Mouse (Mus musculus) liver, embryonic 15.5 days (tissue): Measurements from ENCODE around the gene Pde6b. TPM values are rescaled to one million over a fixed set of nuclear protein-coding genes. Genes with fewer than 3 reads are reported as not detected.

Experiments
- ATAC-seq: fragments of 200-750 bp; cut with Nextera tagmentation; 2 replicates; pipeline ENCODE4 v1.8.0; 2017; ENCODE audit warnings: moderate number of reproducible peaks, mild to moderate bottlenecking, moderate library complexity; ENCODE audit not compliant: insufficient read depth
- H3K27ac ChIP-seq: fragments of 300-500 bp; sonication (generic); replicated peaks from 2 replicates; pipeline ENCODE4 v1.5.1; 2015; ENCODE audit warnings: mild to moderate bottlenecking, inconsistent platforms
- H3K27me3 ChIP-seq: fragments of 300-500 bp; sonication (generic); 2 replicates; pipeline ENCODE4 v1.6.1; 2015; ENCODE audit warnings: mild to moderate bottlenecking, inconsistent platforms
- H3K36me3 ChIP-seq: fragments of 300-500 bp; sonication (generic); replicated peaks from 2 replicates; pipeline ENCODE4 v1.6.1; 2015; ENCODE audit warnings: moderate library complexity, mild to moderate bottlenecking, inconsistent platforms
- H3K4me1 ChIP-seq: fragments of 300-500 bp; sonication (generic); replicated peaks from 2 replicates; pipeline ENCODE4 v1.6.1; 2015; ENCODE audit warnings: inconsistent platforms
- H3K4me2 ChIP-seq: fragments of 300-500 bp; sonication (generic); 2 replicates; pipeline ENCODE4 v1.6.1; 2015; ENCODE audit warnings: moderate library complexity, mild to moderate bottlenecking, inconsistent platforms
- H3K4me3 ChIP-seq: fragments of 300-500 bp; sonication (generic); replicated peaks from 2 replicates; pipeline ENCODE4 v1.5.1; 2015; ENCODE audit warnings: mild to moderate bottlenecking, inconsistent platforms
- H3K9ac ChIP-seq: fragments of 300-500 bp; sonication (generic); 2 replicates; pipeline ENCODE4 v1.6.1; 2015; ENCODE audit warnings: moderate library complexity, mild to moderate bottlenecking, inconsistent platforms
- H3K9me3 ChIP-seq: fragments of 300-500 bp; sonication (generic); replicated peaks from 2 replicates; pipeline ENCODE4 v1.6.1; 2016; ENCODE audit warnings: inconsistent platforms
- WGBS: fragments of 180-500 bp; shearing (Covaris S2); methylation state at CpG from one replicate; pipeline ENCODE4 v1.1.7; 2015; ENCODE audit warnings: mixed read lengths; ENCODE audit not compliant: insufficient replicate concordance; 5-methylcytosine and 5-hydroxymethylcytosine counted together
- polyA plus RNA-seq: library from polyadenylated mRNA; unstranded; fragments of >200 nt; fragmentation: Nextera tagmentation; extraction: Ambion mirVana; gene quantifications from 2 replicates; pipeline ENCODE4 v1.2.1, GENCODE M21; 2015

The Pde6b gene
- polyA plus RNA-seq, result 0.12 TPM in 1 of 2 replicates, not detected in the other

GRCm38 (mm10) chr5:108388201-108388600 is at the start of gene Pde6b:
Gene Pde6b, plus strand, starts transcription at chr5:108388391.
- Histone ChIP-seq H3K4me1 (no peaks in the 10 kb centered on the region), H3K9me3 (no peaks in the 10 kb centered on the region), H3K27ac (no peak within 1 kb of the TSS), H3K27me3 (no peaks in the 10 kb centered on the region), H3K4me3 (no peak within 1 kb of the TSS), H3K36me3 (no peaks in the 10 kb centered on the region), H3K9ac (no peak within 1 kb of the TSS), H3K4me2 (no peak within 1 kb of the TSS)
- no peak for ATAC-seq
- WGBS, result 55% methylated on average over 7 of the region's 7 CpGs

- Histone ChIP-seq H3K9ac (no peak overlapping the region), H3K4me2 (no peak overlapping the region), H3K36me3 (peaks cover 21% of the 10 kb centered on the region), H3K4me1 (peaks cover 13% of the 10 kb centered on the region; the same call in 1 of the 2 replicates), H3K9me3 (no peaks in the 10 kb centered on the region), H3K27me3 (no peaks in the 10 kb centered on the region), H3K27ac (no peak overlapping the region), H3K4me3 (no peak overlapping the region)
- no peak for ATAC-seq
- WGBS, result 79% methylated on average over 4 of the region's 4 CpGs
These were observed 44.5 kb upstream of the Pde6b start for GRCm38 (mm10) chr5:108343680-108344170.

- H3K36me3 ChIP-seq, result peaks cover 16% of the 10 kb centered on the region
- no peak overlapping the region for H3K27ac ChIP-seq
- no peak overlapping the region for H3K9ac ChIP-seq
These were observed 42.7 kb upstream of the Pde6b start for GRCm38 (mm10) chr5:108345313-108346071.

GRCm38 (mm10) chr5:108347843-108348242 is 40.3 kb upstream of the Pde6b start:
- peaks cover 18% of the 10 kb centered on the region for H3K36me3 ChIP-seq
- peaks cover 13% of the 10 kb centered on the region; the same call in 1 of the 2 replicates for H3K4me1 ChIP-seq
- H3K27me3 ChIP-seq, result no peaks in the 10 kb centered on the region
- no peak overlapping the region for H3K4me3 ChIP-seq
- H3K9me3 ChIP-seq, result no peaks in the 10 kb centered on the region
- WGBS, result 64% methylated on average over 6 of the region's 6 CpGs
- H3K4me2 ChIP-seq, result no peak overlapping the region
- no peak overlapping the region for H3K9ac ChIP-seq
- no peak for ATAC-seq
- H3K27ac ChIP-seq, result no peak overlapping the region

More at GRCm38 (mm10) chr5:108345313-108346071, 42.7 kb upstream of the Pde6b start:
- WGBS, result 28% methylated on average over 10 of the region's 10 CpGs
- Histone ChIP-seq H3K9me3 (no peaks in the 10 kb centered on the region), H3K27me3 (no peaks in the 10 kb centered on the region), H3K4me3 (no peak overlapping the region), H3K4me1 (peaks cover 13% of the 10 kb centered on the region; the same call in 1 of the 2 replicates), H3K4me2 (no peak overlapping the region)
- peak; percentile 49 for ATAC-seq

GRCm38 (mm10) chr5:108349511-108350148 is 38.6 kb upstream of the Pde6b start:
- Histone ChIP-seq H3K9me3 (no peaks in the 10 kb centered on the region), H3K4me2 (no peak overlapping the region), H3K4me1 (peaks cover 11% of the 10 kb centered on the region; the same call in 1 of the 2 replicates), H3K9ac (no peak overlapping the region), H3K36me3 (peaks cover 18% of the 10 kb centered on the region), H3K27ac (no peak overlapping the region), H3K4me3 (no peak overlapping the region), H3K27me3 (no peaks in the 10 kb centered on the region)
- ATAC-seq, result no peak
- 79% methylated on average over 9 of the region's 9 CpGs for WGBS

GRCm38 (mm10) chr5:108354056-108354455 is 34.1 kb upstream of the Pde6b start:
- Histone ChIP-seq H3K9ac (no peak overlapping the region), H3K4me3 (no peak overlapping the region), H3K27me3 (no peaks in the 10 kb centered on the region), H3K36me3 (peaks cover 7% of the 10 kb centered on the region; the same call in 1 of the 2 replicates), H3K9me3 (no peaks in the 10 kb centered on the region), H3K27ac (no peak overlapping the region), H3K4me1 (no peaks in the 10 kb centered on the region), H3K4me2 (no peak overlapping the region)
- ATAC-seq, result no peak
- WGBS, result 49% methylated on average over 2 of the region's 2 CpGs

- Histone ChIP-seq H3K27me3 (peaks cover 5% of the 10 kb centered on the region; the same call in 1 of the 2 replicates), H3K27ac (no peak overlapping the region), H3K4me2 (no peak overlapping the region), H3K9ac (no peak overlapping the region), H3K4me3 (no peak overlapping the region), H3K36me3 (no peaks in the 10 kb centered on the region), H3K9me3 (no peaks in the 10 kb centered on the region), H3K4me1 (no peaks in the 10 kb centered on the region)
- 56% methylated on average over 1 of the region's 1 CpGs for WGBS
- no peak for ATAC-seq
These were observed 30.3 kb upstream of the Pde6b start for GRCm38 (mm10) chr5:108357862-108358261.

- 72% methylated on average over 9 of the region's 9 CpGs for WGBS
- no peak for ATAC-seq
- no peak overlapping the region for H3K27ac ChIP-seq
- H3K9ac ChIP-seq, result no peak overlapping the region
- no peak overlapping the region for H3K4me3 ChIP-seq
- no peaks in the 10 kb centered on the region for H3K4me1 ChIP-seq
- no peak overlapping the region for H3K4me2 ChIP-seq
- no peaks in the 10 kb centered on the region for H3K9me3 ChIP-seq
- peaks cover 20% of the 10 kb centered on the region for H3K27me3 ChIP-seq
- H3K36me3 ChIP-seq, result no peaks in the 10 kb centered on the region
These were observed 28.7 kb upstream of the Pde6b start for GRCm38 (mm10) chr5:108359491-108359890.

GRCm38 (mm10) chr5:108360211-108360610 is 28.0 kb upstream of the Pde6b start:
- H3K27me3 ChIP-seq, result peaks cover 27% of the 10 kb centered on the region
- no peak overlapping the region for H3K4me3 ChIP-seq
- WGBS, result 47% methylated on average over 4 of the region's 4 CpGs
- no peaks in the 10 kb centered on the region for H3K9me3 ChIP-seq
- no peak for ATAC-seq
- H3K27ac ChIP-seq, result no peak overlapping the region
- no peaks in the 10 kb centered on the region for H3K36me3 ChIP-seq
- H3K4me1 ChIP-seq, result no peaks in the 10 kb centered on the region
- H3K9ac ChIP-seq, result no peak overlapping the region
- no peak overlapping the region for H3K4me2 ChIP-seq

GRCm38 (mm10) chr5:108362330-108362729 is 25.9 kb upstream of the Pde6b start:
- H3K4me3 ChIP-seq, result no peak overlapping the region
- H3K36me3 ChIP-seq, result no peaks in the 10 kb centered on the region
- H3K4me2 ChIP-seq, result no peak overlapping the region
- H3K9ac ChIP-seq, result no peak overlapping the region
- H3K27ac ChIP-seq, result no peak overlapping the region
- H3K27me3 ChIP-seq, result peaks cover 48% of the 10 kb centered on the region
- H3K9me3 ChIP-seq, result no peaks in the 10 kb centered on the region
- no peak for ATAC-seq
- WGBS, result 23% methylated on average over 3 of the region's 3 CpGs
- H3K4me1 ChIP-seq, result peaks cover 11% of the 10 kb centered on the region

GRCm38 (mm10) chr5:108366328-108366983 is 21.7 kb upstream of the Pde6b start:
- peaks cover 88% of the 10 kb centered on the region for H3K27me3 ChIP-seq
- H3K9me3 ChIP-seq, result no peaks in the 10 kb centered on the region
- H3K4me2 ChIP-seq, result peak overlapping the region; percentile 69
- 3% methylated on average over 60 of the region's 60 CpGs for WGBS
- H3K36me3 ChIP-seq, result no peaks in the 10 kb centered on the region
- no peak overlapping the region for H3K9ac ChIP-seq
- ATAC-seq, result no peak
- H3K4me1 ChIP-seq, result peaks cover 26% of the 10 kb centered on the region
- peak overlapping the region; percentile 48 for H3K4me3 ChIP-seq
- H3K27ac ChIP-seq, result no peak overlapping the region
